Mouse (Mus musculus): ENCODE results near the gene Col11a2.

The Col11a2 gene

GRCm38 (mm10) chr17:34026221-34026620 is 13.0 kb upstream of the Col11a2 start:
- no peak for DNase-seq (ENCODE audit: low spot score in 2 of 2)

- peak; percentile 78 to 80 for DNase-seq (ENCODE audit: low spot score in 2 of 2)
Measured at GRCm38 (mm10) chr17:34026917-34027655, 12.2 kb upstream of the Col11a2 start.

GRCm38 (mm10) chr17:34027656-34028223 is 11.5 kb upstream of the Col11a2 start, which contains the start of gene H2-Ke6:
TSS of gene H2-Ke6 (minus strand) at chr17:34028060.
- peak; percentile 82 to 89 for DNase-seq (ENCODE audit: low spot score in 2 of 2)

- no peak for DNase-seq (ENCODE audit: low spot score in 2 of 2)
Measured at GRCm38 (mm10) chr17:34028501-34029149, 10.6 kb upstream of the Col11a2 start.

- no peak for DNase-seq (ENCODE audit: low spot score in 2 of 2)
Measured at GRCm38 (mm10) chr17:34029150-34029889, 9.9 kb upstream of the Col11a2 start.

- DNase-seq (ENCODE audit: low spot score in 2 of 2) = no peak
Measured at GRCm38 (mm10) chr17:34029890-34030595, 9.2 kb upstream of the Col11a2 start.

- no peak for DNase-seq (ENCODE audit: low spot score in 2 of 2)
Measured at GRCm38 (mm10) chr17:34030861-34031326, 8.3 kb upstream of the Col11a2 start.

- DNase-seq (ENCODE audit: low spot score in 2 of 2) = peak; percentile 98 to 99
Measured at GRCm38 (mm10) chr17:34031465-34032173, 7.6 kb upstream of the Col11a2 start, which contains the start of the genes Slc39a7 and Rxrb. TSS of gene Slc39a7 (minus strand) at chr17:34031682. TSS of gene Rxrb (plus strand) at chr17:34031812.

- DNase-seq (ENCODE audit: low spot score in 2 of 2) = peak; percentile 66 to 70
Measured at GRCm38 (mm10) chr17:34032174-34032632, 7.0 kb upstream of the Col11a2 start.

- no peak for DNase-seq (ENCODE audit: low spot score in 2 of 2)
Measured at GRCm38 (mm10) chr17:34032806-34033205, 6.4 kb upstream of the Col11a2 start.

- DNase-seq (ENCODE audit: low spot score in 2 of 2) = no peak
Measured at GRCm38 (mm10) chr17:34033441-34033840, 5.8 kb upstream of the Col11a2 start.

GRCm38 (mm10) chr17:34034064-34034463 is 5.2 kb upstream of the Col11a2 start:
- DNase-seq (ENCODE audit: low spot score in 2 of 2) = peak; percentile 73 to 84

- DNase-seq (ENCODE audit: low spot score in 2 of 2) = no peak
Measured at GRCm38 (mm10) chr17:34035517-34035916, 3.7 kb upstream of the Col11a2 start.

- no peak for DNase-seq (ENCODE audit: low spot score in 2 of 2)
Measured at GRCm38 (mm10) chr17:34036647-34037046, 2.6 kb upstream of the Col11a2 start.

GRCm38 (mm10) chr17:34037241-34037640 is 2.0 kb upstream of the Col11a2 start:
- DNase-seq (ENCODE audit: low spot score in 2 of 2) = no peak

- DNase-seq (ENCODE audit: low spot score in 2 of 2) = no peak
Measured at GRCm38 (mm10) chr17:34038440-34038839, 797 bp upstream of the Col11a2 start.

- no peak for DNase-seq (ENCODE audit: low spot score in 2 of 2)
Measured at GRCm38 (mm10) chr17:34039562-34040450, 569 bp downstream of the Col11a2 start.

- DNase-seq (ENCODE audit: low spot score in 2 of 2) = no peak
Measured at GRCm38 (mm10) chr17:34045941-34046340, 6.7 kb downstream of the Col11a2 start.

GRCm38 (mm10) chr17:34047404-34048050 is 8.3 kb downstream of the Col11a2 start:
- peak; percentile 51 to 55 for DNase-seq (ENCODE audit: low spot score in 2 of 2)

Measured in natural killer cell, adult 2 months (primary cell).